Mouse (Mus musculus): Measurements from ENCODE around the gene Rgl1.
A peak's percentile ranks its signal among the peaks of the same experiment; 100 is the strongest.

The Rgl1 gene

DNA sequence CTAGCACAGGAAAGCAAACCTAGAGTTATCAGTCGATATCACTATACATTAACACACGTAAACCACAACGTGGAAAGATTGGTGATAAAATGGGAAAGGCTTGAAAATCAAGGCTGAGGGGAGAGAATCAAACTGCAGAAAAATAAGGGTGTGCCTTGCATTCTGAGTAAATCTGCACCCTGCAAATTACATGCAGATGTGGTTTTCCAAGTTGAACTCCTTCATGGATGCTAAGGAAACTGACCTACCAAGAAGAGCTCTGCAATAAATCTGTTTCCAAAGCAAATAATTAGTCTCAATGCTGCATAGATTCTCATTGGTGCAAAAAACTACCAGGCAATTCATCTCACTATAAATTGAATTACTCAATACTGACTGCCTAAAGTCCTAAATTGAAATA lies 178.7 kb downstream of the Rgl1 start:
- no peak for DNase-seq (ENCODE audit: low spot score)

DNA sequence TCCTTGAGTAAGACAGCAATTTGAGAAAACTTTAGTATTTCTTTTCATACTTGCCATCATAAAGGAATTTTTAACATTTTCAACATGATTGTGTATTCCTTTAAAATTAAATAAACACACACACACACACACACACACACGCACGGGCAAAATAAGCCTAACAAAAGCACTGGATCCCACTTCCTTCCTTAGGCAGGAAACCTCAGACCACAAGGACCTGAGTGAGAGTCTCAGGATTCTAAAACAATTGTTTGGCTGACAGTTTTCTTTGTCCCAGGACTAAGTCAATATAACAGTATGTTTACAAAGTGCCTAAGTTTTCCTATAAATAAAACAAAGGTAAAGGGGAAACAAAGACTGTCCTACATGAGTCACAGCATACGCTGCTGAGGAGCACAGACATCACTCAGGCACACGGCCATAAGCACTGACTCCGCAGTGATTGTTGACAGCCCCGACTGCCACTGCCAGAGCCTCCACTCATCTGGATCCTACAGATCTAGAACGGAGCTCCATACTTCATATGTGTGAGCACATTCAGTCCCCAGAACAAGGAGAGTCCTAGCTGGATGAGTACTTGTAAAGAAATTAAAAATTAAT lies 180.7 kb downstream of the Rgl1 start:
- no peak for DNase-seq (ENCODE audit: low spot score)

DNA sequence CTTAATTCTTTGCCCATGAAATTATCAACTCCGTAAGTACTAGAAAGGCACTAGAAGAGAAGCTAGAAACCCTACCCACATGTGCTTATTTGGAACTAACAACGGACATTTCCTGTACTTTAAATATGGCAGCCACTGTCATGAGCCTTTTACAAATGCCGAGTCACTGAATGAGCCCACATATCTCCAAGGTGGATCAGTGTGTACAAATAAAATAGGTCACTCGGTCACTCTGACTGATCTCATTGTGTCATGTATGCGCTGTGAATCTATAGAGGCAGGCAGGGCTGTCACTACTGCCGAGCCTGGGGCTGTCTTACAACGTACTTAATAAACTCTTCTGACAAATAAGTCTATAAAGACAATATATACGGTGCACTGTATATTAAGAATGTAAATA lies 181.2 kb downstream of the Rgl1 start:
- DNase-seq (ENCODE audit: low spot score) = no peak

DNA sequence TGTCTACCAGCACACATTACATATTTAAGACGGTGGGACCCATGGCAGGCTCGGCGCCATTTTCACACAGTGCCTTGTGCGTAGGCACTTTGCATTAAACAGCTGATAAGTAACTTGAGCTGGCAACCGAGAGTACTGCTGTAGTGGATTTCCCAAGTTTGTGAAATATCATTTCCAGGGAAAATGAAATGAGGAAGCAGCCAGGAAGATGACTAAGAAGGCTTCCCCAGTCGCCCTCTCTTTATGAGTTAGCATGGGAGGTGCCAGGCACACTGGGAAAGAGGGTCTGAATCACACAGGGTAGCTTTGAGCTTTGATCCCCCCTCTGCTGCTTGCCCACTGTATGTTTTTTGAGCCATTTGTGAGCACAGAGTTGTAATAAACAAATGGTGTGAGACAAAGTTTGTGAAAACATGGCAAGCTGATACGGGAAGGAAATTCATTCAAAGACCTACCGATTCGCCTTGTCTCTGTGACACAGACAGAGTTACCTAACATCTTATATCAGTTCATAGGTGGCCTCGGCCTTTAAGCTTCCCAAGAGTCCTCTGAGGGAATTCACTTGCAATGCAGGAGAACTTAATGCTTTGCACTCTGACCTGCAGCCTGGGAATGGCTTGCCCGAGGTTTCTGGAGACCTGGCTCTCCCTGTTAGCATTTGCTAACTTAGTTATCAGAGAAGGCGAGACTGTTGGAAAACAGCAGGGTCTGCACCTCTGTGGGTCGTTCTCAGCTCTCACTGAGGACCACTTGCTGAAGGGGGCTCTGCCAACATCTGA lies 184.8 kb downstream of the Rgl1 start:
- peak; percentile 63 for DNase-seq (ENCODE audit: low spot score)

DNA sequence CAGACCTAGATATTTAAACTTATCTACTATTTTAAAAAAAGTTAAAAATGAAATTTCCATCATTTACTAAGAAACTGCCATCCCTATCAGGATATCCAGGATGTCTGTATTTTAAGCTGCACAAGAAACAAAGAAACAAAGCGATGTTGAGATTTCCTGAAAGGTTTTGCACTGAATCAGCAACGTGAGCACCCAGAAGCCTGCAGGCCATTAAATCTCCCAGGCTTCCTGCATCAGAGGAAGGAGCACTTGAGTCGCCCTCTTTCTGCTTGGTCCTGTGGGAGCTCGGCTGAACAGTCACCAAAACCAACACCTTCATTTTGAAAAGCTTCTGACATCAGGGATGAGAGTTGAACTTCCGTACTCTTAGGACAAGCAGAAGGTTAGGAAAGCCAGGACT lies 187.2 kb downstream of the Rgl1 start:
- DNase-seq (ENCODE audit: low spot score) = no peak

DNA sequence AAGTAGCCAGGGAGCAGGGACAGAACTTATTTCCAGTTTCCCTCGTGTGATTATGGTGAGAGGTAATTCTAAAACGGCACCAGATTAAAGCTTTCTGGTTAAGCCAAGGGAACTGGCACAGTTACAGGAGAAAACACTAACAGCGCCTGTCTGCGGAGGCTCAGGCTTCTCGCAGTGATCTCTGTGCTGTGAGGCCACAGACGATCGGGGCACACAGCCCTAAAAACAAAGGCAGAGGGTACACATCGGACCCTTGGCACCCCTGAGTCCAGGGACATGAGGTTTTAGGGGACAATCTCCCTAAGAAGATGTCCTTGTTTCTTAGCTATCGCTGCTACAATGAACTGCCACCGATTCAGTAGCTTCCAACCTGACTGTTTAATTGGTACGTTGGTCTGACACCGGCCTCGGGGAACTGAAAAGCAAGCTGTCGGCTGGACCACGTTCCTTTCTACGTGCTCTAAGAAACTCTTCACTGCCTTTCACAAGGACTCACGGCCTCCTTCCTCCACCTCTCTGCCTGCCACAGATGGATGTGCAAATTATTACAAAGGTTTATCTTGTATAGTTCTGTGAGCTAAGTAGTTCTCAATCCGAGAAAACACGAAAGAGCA lies 187.9 kb downstream of the Rgl1 start:
- no peak for DNase-seq (ENCODE audit: low spot score)

DNA sequence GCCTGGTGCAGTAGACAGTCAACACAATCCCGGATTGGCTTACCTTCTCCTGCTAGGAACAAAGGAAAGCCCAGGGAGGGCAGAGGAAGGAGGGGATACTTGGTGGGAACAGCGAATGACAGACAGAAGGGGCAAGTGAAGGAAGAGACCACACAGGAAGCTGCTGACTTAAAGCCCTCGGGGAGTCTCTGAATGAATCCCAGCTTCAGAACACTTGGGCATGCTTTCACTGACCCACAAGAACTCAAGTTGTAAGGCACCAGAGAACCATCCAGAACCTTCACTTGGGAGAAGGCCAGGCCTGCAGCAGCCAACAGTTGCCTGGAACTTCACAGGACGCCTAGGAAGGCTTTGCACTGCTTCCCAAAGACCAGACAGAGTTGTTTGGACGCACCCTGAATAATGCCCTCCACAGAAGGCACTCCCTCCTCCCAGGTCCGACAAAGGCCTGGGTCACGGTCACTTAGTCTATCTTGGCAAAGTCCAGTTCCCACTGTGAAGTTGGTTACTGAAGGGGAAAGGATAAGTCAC lies 189.5 kb downstream of the Rgl1 start:
- DNase-seq (ENCODE audit: low spot score) = no peak

DNA sequence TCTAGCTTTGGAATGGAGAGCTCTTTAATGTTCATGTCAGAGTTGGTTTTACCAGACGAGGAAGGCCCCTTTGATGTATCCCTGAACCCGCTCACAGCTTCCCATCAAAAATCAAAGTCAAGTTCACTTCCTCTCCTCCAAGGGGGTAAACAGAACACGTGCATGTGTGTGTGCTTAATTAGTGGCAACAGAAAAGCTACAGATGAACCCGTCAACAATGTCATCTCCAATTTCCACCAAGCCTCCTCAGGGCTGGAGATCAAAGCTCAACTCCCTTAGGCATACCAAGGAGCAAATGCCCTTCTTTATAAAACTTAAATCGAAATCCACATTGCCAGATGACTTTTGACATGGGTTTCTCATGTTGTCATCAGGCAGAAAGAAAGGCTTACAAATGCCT lies 191.1 kb downstream of the Rgl1 start:
- DNase-seq (ENCODE audit: low spot score) = no peak

DNA sequence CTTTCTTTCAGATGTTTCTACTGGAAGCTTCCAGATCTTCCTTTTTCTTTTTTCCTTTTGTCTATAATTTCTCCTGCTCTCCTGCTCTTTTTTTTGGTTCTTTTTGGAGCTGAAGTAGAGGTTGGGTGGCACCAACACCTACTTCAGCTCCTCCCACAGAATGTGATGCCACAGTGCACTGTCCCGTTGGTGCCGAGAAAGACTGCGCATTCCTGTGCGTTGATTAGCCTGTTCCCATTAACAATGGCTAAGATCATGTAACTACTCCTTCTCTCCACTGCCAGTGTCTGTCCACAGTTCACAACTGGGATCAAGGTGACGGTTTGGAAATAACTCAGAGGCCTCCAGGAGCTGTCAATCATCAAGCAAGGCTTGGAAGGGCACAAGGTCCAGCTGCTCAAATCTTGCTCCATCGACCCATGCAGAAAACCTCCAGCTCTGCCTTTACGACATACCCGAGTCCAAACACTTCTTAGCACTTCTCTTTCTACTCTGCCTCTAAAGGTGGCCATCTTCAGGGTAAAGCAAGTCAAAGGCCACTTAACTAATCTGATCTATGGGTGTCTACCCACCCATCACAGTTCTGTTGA lies 192.6 kb downstream of the Rgl1 start:
- DNase-seq (ENCODE audit: low spot score) = peak; percentile 66

DNA sequence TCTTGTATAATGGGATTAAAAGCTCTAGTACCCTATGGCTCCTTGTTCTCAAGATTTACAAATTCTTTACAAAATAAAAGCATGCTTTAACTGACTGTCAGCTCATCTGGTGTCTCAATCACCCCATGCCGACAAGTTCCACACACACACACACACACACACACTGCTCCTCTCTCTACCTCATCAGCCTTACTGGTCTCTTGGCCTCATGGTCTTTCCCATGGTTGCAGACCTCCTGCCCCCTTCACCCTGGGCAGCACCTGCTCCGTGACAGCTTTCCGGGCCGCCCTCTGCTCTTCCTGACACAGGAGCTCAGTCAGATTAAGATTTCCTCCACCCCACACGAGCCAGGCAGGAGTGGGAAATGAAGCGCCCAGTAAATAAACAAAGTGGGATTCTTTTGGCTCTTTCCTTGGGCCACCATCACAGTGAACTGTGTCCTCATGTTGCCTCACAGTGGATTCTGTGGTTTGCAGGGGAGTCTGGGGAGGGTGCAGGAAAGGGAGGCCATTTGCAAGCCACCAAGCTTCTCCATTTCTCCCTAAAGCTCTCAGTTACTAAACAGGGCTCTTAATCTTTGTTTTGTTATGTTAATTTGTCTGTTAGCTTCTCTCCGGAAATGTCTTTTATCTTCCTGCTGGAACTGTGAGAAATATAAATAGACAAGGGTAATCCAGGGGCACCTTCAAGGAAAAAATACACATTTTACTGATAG lies 193.2 kb downstream of the Rgl1 start:
- no peak for DNase-seq (ENCODE audit: low spot score)

DNA sequence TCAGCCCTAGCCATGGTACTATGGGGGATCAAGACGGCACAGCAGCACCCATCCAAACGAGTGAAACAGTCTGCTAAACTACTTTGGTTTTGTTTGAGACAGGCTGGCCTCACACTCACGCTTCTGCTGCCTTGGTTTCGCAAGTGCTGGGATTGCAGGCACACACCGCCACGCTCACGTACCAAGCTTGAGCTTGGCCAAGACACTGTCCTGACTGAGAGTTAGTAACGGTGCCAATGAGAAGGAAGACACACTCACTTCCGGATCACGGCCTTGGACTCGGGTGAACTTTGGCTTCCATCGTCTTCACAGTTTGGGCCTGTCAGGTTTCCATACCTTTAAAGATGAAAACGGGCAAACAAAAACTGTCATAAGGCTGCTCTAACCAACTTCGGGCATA lies 194.8 kb downstream of the Rgl1 start:
- no peak for DNase-seq (ENCODE audit: low spot score)

DNA sequence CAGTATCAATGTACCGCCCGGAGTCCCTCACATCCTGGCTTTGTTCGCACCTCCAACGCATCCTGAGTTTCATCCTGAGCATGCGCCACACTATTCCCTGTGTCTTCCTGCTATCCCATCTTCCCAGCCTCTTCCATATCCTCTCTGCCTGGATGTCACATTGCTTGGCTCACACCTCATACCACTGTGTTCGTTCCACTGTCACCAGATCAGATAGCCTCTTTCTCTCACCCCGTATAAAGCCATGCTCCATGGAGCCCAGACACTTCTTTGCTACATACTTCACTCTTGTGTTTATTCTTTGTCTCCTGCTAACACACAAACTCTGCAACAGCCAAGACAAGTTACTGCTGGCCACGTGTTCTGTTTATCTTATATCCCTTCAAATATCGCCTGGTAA lies 195.5 kb downstream of the Rgl1 start:
- no peak for DNase-seq (ENCODE audit: low spot score)

DNA sequence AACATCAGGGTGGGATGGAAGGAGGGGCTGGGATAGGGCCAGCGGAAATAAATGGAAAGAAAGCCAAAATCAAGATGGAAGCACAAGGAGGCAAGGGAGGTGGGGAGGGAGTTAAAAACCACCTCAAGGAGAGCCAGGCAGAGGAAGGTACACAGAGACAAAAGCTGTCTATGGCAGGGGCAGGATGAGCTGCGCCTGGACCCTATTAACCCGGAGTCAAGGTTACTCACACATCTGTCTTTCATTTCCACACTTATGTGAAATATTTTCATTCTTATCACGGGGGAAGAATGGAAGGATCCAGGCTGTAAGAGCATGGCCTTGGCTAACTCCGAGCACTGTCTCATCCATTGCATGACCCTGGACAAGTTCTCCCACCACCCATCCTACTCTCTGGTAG lies 202.9 kb downstream of the Rgl1 start:
- DNase-seq (ENCODE audit: low spot score) = no peak

DNA sequence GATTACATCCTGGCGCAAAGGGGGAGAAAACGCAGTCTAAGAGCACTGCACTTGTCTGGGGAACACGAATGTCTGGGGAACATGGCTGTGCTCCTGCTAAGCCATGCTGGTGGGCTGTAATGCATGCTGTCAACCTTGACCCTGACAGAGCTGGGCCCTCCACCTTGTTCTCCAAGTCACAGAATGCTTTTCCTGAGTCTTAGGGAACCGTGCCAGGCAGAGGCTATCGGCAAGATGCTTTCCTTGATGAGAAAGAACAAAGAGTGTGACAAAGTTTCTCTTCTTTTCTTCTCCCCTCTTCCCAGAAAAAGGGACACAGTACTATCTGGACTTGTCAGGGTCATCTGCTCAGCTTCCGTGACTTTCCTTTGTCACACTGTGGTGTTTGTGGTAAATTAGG lies 203.3 kb downstream of the Rgl1 start:
- DNase-seq (ENCODE audit: low spot score) = no peak

DNA sequence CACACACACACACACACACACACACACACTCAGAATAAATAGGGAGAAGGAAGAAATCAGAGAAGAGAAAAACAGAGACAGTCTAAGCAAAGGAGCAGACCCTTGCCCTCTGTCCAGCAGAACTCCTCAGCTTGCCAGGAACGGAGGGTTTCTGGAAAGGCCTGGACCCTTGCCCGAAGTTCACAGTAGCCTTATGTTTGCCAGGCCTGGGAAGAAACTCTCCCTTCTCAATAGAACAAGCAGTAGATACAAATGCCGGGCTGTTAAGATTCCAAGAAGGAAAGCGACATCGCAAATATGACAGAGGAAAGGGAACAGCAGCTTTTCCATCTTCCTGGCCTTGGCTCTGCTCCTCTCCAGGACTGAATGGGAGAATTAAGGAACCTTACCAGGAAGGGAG lies 205.7 kb downstream of the Rgl1 start:
- no peak for DNase-seq (ENCODE audit: low spot score)

DNA sequence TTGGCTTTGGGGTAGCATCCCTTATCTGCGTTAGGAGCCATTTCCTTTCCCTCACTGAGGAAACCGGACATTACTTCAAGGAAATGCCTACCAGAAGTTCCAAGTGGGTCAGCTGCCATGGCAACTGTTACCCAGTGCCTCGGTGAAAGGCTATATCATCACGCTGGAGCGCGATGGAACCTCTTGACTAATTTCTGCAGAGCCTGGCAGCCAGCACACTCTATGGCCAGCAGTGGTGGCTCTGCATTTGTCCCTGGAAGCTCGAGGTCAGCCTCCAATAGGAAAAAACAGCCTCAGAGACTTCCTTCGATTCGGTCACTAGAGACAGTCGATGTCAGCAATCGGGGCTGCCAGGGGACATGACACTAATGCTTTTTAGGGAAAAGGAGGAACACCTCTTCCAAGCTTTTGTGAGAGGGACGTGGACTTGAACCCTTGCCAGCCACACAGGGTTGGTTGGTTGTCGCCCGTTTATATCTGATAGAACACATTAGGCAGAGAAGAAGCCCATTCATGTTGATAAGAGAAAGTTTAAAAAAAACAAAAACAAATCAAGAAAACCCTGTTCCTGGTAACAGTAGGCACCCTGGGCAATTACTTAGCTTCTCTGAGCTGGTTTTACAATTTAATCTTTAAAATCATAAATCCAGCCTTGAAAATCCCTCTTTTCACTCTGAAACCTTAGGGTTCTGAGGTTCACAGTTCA lies 209.4 kb downstream of the Rgl1 start:
- DNase-seq (ENCODE audit: low spot score) = no peak

DNA sequence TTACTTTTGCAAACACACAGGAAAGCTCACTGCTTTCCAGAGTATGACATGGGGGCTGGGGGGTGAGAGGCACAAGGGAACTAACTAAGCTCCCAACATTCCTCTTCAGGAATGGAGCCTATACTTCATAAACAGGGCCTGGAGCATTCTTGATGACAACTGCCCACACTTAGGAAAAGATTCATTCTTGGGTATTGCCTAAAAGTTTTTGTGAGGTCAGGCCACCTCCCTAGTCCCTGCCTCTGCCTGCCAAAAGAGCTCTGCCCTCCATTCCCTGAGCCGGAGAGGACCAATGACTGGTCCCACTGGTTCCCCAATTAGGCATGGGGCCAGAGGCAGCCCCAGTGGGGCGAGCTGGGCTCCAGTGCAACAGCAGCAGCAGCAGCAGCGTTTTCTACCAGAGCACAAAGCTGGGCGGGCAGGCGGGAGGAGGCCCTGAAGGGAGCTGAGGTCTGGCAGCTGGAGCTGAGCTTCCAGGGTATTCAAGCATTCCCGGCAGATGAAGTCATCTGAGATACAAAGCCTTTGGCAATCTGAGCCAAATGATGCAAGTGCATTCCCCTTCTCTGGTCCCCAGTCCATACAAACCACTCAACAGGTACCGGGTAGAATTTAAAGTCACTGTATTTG lies 210.1 kb downstream of the Rgl1 start:
- peak; percentile 67 for DNase-seq (ENCODE audit: low spot score)

DNA sequence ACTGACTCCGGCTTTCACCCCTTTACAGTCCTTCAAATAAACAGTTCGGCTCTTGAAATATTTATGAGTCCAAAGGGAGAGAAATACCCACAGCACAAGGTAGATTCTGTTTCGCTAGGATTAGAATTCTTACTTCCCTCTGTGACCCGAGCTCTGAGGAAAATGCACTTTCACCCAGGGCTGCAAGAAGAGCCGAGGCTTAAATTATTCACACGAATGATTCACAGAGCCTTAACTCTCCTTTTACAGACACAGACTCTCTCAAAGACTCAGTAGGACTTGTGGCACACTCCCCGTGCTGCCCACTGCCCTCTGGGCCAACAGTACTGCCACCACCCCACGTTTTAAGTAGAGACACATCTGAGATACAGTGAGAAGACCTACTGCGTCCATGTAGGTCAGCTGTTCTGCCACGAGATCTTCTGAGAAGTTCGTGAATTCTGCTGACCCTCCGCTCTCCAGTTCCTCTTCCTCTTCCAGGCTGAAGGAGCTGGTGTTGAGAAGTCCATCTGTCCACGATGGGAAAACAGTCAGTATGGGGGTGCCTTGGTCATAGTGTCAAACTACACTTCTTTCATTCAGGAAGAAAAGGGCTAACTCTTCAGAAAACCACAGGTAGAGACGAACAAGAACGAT lies 212.1 kb downstream of the Rgl1 start:
- no peak for DNase-seq (ENCODE audit: low spot score)

DNA sequence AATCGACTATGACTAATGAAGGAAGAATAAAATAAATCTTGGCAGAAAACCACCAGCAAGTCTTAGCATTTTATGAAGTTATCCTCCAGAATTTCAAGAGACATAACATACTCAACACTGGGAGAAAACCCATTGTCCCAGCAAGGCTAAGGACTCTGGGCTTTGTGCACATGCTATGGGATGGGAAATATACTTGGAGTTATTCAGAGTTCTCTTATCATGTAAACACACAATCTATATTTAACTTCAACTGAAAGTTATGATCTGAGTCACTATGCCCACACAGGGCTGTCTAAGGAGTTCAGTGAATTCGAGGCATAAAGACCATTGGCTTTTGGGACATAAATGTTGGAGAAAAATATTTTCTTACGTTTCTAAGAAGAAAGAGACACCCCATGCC lies 215.2 kb downstream of the Rgl1 start:
- no peak for DNase-seq (ENCODE audit: low spot score)

DNA sequence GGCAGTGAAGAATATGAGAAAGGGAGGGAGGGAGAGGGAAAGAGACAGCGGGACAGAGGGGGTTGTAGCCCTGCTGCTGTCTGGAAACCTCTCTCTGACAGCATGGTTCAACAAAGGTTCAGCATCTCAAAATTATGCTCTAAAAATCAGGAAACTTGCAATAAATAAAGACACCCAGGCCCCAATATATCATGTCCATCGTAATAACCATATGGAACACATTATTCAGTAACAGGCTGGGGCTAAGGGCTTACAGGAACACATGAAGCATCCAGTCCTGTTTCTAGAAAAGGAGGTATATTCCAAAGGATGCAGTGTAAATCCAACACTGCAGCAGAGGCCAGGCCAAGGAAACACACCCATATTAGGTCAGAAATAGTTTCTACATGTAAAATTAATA lies 215.6 kb downstream of the Rgl1 start:
- DNase-seq (ENCODE audit: low spot score) = no peak

All from yolk sac, embryonic 10.5 days (tissue).